Mouse (Mus musculus) bone marrow, adult 2 months (tissue): ENCODE data around the gene Mast1.

Source experiments
- CTCF ChIP-seq: fragments of 200-500 bp; IDR thresholded peaks from 2 replicates; pipeline ENCODE4 v1.5.1; 2011; ENCODE audit warnings: low read length, control low read depth; ENCODE audit not compliant: control insufficient read depth, insufficient read depth
- POLR2A ChIP-seq: fragments of 200-500 bp; IDR thresholded peaks from 2 replicates; pipeline ENCODE4 v1.6.1; 2011; ENCODE audit warnings: low read depth, mild to moderate bottlenecking, control low read depth, low read length, borderline replicate concordance; ENCODE audit not compliant: control insufficient read depth

DNA sequence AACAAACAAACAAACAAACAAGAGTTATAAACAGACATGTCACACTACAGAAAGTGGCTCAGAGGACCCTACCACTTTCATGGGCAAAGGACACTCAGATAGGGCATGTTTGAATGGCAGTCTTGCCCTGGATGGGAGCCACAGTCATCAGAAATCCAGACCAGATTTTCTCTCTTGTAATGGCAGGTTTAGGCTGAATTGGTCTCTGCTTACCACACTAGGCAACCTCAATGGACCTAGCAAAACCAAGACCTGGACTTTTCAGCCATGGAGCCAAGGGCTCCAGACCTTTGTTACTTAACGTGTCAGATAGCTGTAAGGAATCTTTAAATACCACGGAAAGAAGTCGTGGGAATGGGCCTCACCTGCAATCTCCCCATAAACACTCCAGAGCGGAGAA, 6.5 kb upstream of the Mast1 start:
- no peak for TF ChIP-seq CTCF
- no peak for TF ChIP-seq POLR2A
